Mouse (Mus musculus) kidney, adult 8-10 months (tissue): ENCODE data around the gene Sec14l2.
A peak's percentile ranks its signal among the peaks of the same experiment; 100 is the strongest.

ENCODE experiments used
- DNase-seq, 2 experiments: peaks; one replicate each; pipeline ENCODE4 v3.0.0; 2022

Sec14l2 gene

GRCm38 (mm10) chr11:4122742-4123579 is at the start of gene Sec14l2:
Gene Sec14l2 (minus strand): TSS chr11:4123415.
- DNase-seq: no peak

GRCm38 (mm10) chr11:4166467-4167090 is 43.4 kb upstream of the Sec14l2 start:
- no peak for DNase-seq

- no peak for DNase-seq
These were observed 41.5 kb upstream of the Sec14l2 start for GRCm38 (mm10) chr11:4164701-4165100.

GRCm38 (mm10) chr11:4160758-4161480 is 37.7 kb upstream of the Sec14l2 start:
- DNase-seq: no peak

- peak; percentile 91 to 94 for DNase-seq
These were observed 36.8 kb upstream of the Sec14l2 start, which contains the start of the genes Ccdc157 and Sf3a1 for GRCm38 (mm10) chr11:4159808-4160708. Gene Ccdc157 (minus strand): TSS chr11:4160293. Gene Sf3a1 (plus strand): TSS chr11:4160350.

GRCm38 (mm10) chr11:4158676-4159075 is 35.5 kb upstream of the Sec14l2 start:
- DNase-seq: peak; percentile 41 to 51

- DNase-seq: no peak
These were observed 32.4 kb upstream of the Sec14l2 start for GRCm38 (mm10) chr11:4155641-4156040.

- no peak for DNase-seq
These were observed 30.5 kb upstream of the Sec14l2 start for GRCm38 (mm10) chr11:4153694-4154093.

- DNase-seq: no peak
These were observed 26.7 kb upstream of the Sec14l2 start for GRCm38 (mm10) chr11:4149886-4150285.

GRCm38 (mm10) chr11:4148536-4149156 is 25.4 kb upstream of the Sec14l2 start:
- no peak for DNase-seq

- DNase-seq: peak; percentile 28 to 57
These were observed 24.9 kb upstream of the Sec14l2 start for GRCm38 (mm10) chr11:4148120-4148519.

GRCm38 (mm10) chr11:4147098-4147497 is 23.9 kb upstream of the Sec14l2 start:
- no peak for DNase-seq

GRCm38 (mm10) chr11:4146381-4146780 is 23.2 kb upstream of the Sec14l2 start:
- DNase-seq: no peak

GRCm38 (mm10) chr11:4143281-4144062 is 20.3 kb upstream of the Sec14l2 start:
- DNase-seq: no peak

GRCm38 (mm10) chr11:4142352-4142751 is 19.1 kb upstream of the Sec14l2 start:
- DNase-seq: no peak

- DNase-seq: no peak
These were observed 18.3 kb upstream of the Sec14l2 start for GRCm38 (mm10) chr11:4141505-4141904.

- DNase-seq: no peak
These were observed 15.7 kb upstream of the Sec14l2 start for GRCm38 (mm10) chr11:4138964-4139363.

GRCm38 (mm10) chr11:4134986-4135935 is 12.0 kb upstream of the Sec14l2 start, which contains the start of gene Rnf215:
Gene Rnf215 (plus strand): TSS chr11:4135202.
- peak; percentile 78 to 86 for DNase-seq

- DNase-seq: no peak
These were observed 11.2 kb upstream of the Sec14l2 start for GRCm38 (mm10) chr11:4134400-4134799.

- DNase-seq: no peak
These were observed 10.2 kb upstream of the Sec14l2 start for GRCm38 (mm10) chr11:4133450-4133849.
